Mouse (Mus musculus) E14TG2a.4 (cell line): ENCODE results near the gene Fat2.

Source experiments
- H3K27me3 ChIP-seq: 2 replicates; pipeline ENCODE4 v1.6.1; 2014; ENCODE audit warnings: low read length, control low read depth; ENCODE audit not compliant: insufficient read depth
- H3K36me3 ChIP-seq: 2 replicates; pipeline ENCODE4 v1.6.1; 2014; ENCODE audit warnings: low read length, control low read depth; ENCODE audit not compliant: insufficient read depth
- H3K4me1 ChIP-seq: replicated peaks from 2 replicates; pipeline ENCODE4 v1.6.1; 2014; ENCODE audit warnings: low read depth, low read length, control low read depth
- H3K4me3 ChIP-seq: replicated peaks from 2 replicates; pipeline ENCODE4 v1.5.1; 2014; ENCODE audit warnings: mild to moderate bottlenecking, low read length
- H3K9me3 ChIP-seq: 2 replicates; pipeline ENCODE4 v1.6.1; 2014; ENCODE audit warnings: low read length, control low read depth
- CTCF ChIP-seq: conservative IDR thresholded peaks from 2 replicates; pipeline ENCODE4 v1.5.1; 2014; ENCODE audit warnings: low read length
- NANOG ChIP-seq: IDR thresholded peaks from 2 replicates; pipeline ENCODE4 v1.6.1; 2014; ENCODE audit warnings: borderline replicate concordance, low read length, mixed read lengths
- POU5F1 ChIP-seq: IDR thresholded peaks from 2 replicates; pipeline ENCODE4 v1.6.1; 2014; ENCODE audit warnings: low read length, borderline replicate concordance

Gene Fat2

GRCm38 (mm10) chr11:55326211-55326610, 10.2 kb downstream of the Fat2 start:
- Histone ChIP-seq H3K36me3 (no peaks in the 10 kb centered on the region), H3K4me1 (peaks cover 79% of the 10 kb centered on the region), H3K4me3 (no peak overlapping the region), H3K27me3 (no peaks in the 10 kb centered on the region), H3K9me3 (peaks cover 3% of the 10 kb centered on the region)
- TF ChIP-seq CTCF (no peak), POU5F1 (no peak), NANOG (no peak)

- Histone ChIP-seq H3K9me3 (peaks cover 6% of the 10 kb centered on the region), H3K4me3 (no peak overlapping the region), H3K4me1 (peaks cover 93% of the 10 kb centered on the region), H3K36me3 (no peaks in the 10 kb centered on the region), H3K27me3 (no peaks in the 10 kb centered on the region)
- TF ChIP-seq POU5F1 (no peak), NANOG (peak; percentile 100), CTCF (no peak)
Measured at GRCm38 (mm10) chr11:55323854-55324253, 12.5 kb downstream of the Fat2 start.

- Histone ChIP-seq H3K36me3 (no peaks in the 10 kb centered on the region), H3K4me1 (peaks cover 89% of the 10 kb centered on the region), H3K4me3 (no peak overlapping the region), H3K27me3 (no peaks in the 10 kb centered on the region), H3K9me3 (peaks cover 6% of the 10 kb centered on the region)
- TF ChIP-seq NANOG (no peak), CTCF (no peak), POU5F1 (no peak)
Measured at GRCm38 (mm10) chr11:55320990-55321389, 15.4 kb downstream of the Fat2 start.

DNA sequence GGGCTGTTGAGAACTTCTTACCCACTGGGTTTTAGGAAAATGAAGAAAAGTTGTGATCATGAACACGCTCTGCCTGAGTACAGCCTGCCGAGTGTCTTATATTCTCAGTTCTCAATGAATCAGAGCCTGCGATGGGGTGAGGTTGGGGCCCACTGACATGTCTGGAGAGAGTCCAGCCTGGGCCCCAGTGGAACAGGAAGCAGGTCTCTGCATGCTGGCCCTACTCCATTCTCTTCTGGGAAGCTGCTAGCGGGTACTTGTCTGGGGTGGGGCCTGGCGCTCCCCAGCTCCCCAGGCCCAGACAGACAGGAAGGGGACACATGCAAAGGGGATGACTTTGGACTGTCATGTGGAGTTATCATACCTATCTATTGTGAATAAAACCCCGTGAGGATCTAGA, 20.4 kb downstream of the Fat2 start:
- peaks cover 75% of the 10 kb centered on the region for H3K4me1 ChIP-seq
- H3K4me3 ChIP-seq: 0 out of 2 replicates have a peak overlapping the region, but pooled peaks have one; percentile 7
- peaks cover 16% of the 10 kb centered on the region for H3K27me3 ChIP-seq
- TF ChIP-seq POU5F1: no peak
- TF ChIP-seq NANOG: no peak
- no peak for TF ChIP-seq CTCF
- H3K36me3 ChIP-seq: peaks cover 6% of the 10 kb centered on the region
- peaks cover under 1% of the 10 kb centered on the region for H3K9me3 ChIP-seq

- TF ChIP-seq CTCF (no peak), POU5F1 (no peak), NANOG (no peak)
Measured at GRCm38 (mm10) chr11:55314704-55315047, 21.7 kb downstream of the Fat2 start.

DNA sequence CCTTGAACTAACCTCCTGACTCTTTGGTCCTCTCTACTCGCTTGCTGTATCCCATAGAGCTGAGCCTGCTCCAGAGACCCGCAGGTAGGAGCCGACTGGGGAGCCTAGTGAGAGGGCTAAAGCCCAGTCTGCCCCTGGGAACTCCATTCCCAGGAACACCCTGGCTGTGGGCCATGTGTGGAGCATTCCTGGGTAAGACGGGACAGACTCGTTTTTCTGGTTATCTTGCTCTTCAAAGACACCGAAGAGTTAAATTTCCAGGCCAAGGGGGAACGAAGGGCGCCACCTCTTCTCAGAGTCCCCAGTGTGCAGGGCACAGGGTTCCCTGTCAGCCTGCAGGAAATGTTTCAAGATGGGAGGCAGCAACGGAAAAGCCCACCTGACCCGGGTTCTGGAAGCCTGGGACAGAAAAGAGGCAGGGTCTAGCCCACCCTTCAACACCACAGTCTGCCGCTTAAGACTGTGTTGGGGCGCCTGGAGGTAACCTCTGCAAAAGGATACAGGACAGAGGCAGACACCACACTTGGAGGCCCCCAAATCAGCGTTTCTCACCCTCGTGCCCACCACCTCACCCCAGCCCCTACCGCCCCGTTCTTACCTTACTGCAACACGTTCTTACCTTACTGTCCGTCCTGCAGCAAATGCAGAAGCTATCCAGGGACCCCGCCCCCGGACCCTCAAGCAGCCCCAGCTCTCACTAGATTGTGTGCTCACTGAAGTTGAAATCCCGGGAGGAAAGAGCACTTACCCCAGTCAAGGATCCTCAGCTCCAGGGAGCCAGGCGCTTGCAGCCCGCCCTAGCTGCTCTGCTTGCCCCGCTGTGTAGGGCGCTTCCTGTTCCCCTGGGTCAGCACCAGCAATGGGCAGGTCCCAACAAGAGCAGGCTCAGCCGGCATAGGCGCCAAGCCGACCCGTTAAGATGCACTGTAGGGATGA, 22.3 kb downstream of the Fat2 start:
- H3K9me3 ChIP-seq: no peaks in the 10 kb centered on the region
- peaks cover 16% of the 10 kb centered on the region for H3K27me3 ChIP-seq
- TF ChIP-seq NANOG: no peak
- TF ChIP-seq CTCF: no peak
- TF ChIP-seq POU5F1: no peak
- peaks cover 19% of the 10 kb centered on the region for H3K36me3 ChIP-seq
- H3K4me1 ChIP-seq: peaks cover 58% of the 10 kb centered on the region
- H3K4me3 ChIP-seq: peak overlapping the region; percentile 63

More at GRCm38 (mm10) chr11:55314704-55315047, 21.7 kb downstream of the Fat2 start:
- H3K4me3 ChIP-seq: peak overlapping the region; percentile 63
- H3K27me3 ChIP-seq: peaks cover 16% of the 10 kb centered on the region
- H3K36me3 ChIP-seq: peaks cover 16% of the 10 kb centered on the region
- H3K4me1 ChIP-seq: peaks cover 63% of the 10 kb centered on the region
- H3K9me3 ChIP-seq: no peaks in the 10 kb centered on the region

DNA sequence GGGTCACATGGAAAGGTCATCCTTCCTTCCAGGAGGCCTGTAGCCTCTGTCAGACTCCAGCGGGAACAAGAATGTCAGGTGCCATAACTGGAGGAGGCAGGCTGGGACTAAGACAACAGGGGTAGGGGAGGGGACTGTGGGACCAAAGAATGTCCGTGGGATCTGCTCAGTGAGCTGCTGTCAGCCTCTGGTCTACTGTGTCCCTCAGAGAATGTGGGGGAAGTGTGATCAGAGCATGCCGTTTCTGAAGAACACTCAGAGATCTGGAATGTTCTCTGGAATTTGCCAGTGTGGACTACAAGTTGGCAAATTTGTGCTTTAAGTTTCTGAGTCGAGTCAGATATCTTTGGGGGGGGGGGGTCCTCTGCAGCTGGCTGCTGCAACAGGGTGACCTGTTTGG, 34.0 kb downstream of the Fat2 start:
- Histone ChIP-seq H3K9me3 (no peaks in the 10 kb centered on the region; the same call in 1 of the 2 replicates), H3K4me3 (no peak overlapping the region), H3K4me1 (peaks cover 10% of the 10 kb centered on the region; the same call in 1 of the 2 replicates), H3K36me3 (peaks cover 13% of the 10 kb centered on the region), H3K27me3 (0 out of 2 replicates have a peak, but pooled peaks cover 7% of the 10 kb centered on the region)
- TF ChIP-seq POU5F1 (no peak), CTCF (no peak)

GRCm38 (mm10) chr11:55293179-55293578, 43.2 kb downstream of the Fat2 start:
- no peaks in the 10 kb centered on the region for H3K9me3 ChIP-seq
- H3K36me3 ChIP-seq: no peaks in the 10 kb centered on the region
- TF ChIP-seq POU5F1 (no peak), CTCF (no peak), NANOG (no peak)
- no peak overlapping the region for H3K4me3 ChIP-seq
- H3K27me3 ChIP-seq: 0 out of 2 replicates have a peak, but pooled peaks cover 9% of the 10 kb centered on the region
- H3K4me1 ChIP-seq: no peaks in the 10 kb centered on the region

DNA sequence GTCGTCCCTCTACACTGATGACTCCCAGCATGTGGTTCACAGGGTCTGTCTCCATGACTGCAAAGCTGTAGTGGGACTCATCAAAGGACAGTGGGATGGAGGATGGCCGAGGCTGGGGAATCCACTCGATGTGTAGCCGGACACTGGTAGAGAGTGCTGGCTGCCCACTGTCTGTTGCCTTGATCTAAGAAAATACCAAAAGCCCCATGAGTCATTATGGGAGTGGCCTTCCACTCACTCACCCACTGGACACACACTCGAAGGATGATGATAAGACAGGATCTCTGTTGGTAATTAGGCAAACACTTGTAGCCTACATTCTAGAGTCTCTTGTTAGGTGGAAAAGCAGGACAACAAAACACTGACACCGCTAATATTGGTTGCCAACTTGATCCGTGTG, 44.5 kb downstream of the Fat2 start:
- H3K36me3 ChIP-seq: peaks cover 9% of the 10 kb centered on the region
- no peak overlapping the region for H3K4me3 ChIP-seq
- no peaks in the 10 kb centered on the region for H3K4me1 ChIP-seq
- no peaks in the 10 kb centered on the region for H3K9me3 ChIP-seq
- H3K27me3 ChIP-seq: 0 out of 2 replicates have a peak, but pooled peaks cover 5% of the 10 kb centered on the region
- no peak for TF ChIP-seq POU5F1
- TF ChIP-seq NANOG: no peak
- no peak for TF ChIP-seq CTCF
